Mouse (Mus musculus) spleen, embryonic (tissue): ENCODE results near the gene Leprot.

Experiments used
- CTCF ChIA-PET: fragments of 350-600 bp; sonication (Branson Sonifier 250); formaldehyde crosslinking; loops from one replicate; lab custom pipeline; 2022; lab: Charles Lee

The Leprot gene

DNA sequence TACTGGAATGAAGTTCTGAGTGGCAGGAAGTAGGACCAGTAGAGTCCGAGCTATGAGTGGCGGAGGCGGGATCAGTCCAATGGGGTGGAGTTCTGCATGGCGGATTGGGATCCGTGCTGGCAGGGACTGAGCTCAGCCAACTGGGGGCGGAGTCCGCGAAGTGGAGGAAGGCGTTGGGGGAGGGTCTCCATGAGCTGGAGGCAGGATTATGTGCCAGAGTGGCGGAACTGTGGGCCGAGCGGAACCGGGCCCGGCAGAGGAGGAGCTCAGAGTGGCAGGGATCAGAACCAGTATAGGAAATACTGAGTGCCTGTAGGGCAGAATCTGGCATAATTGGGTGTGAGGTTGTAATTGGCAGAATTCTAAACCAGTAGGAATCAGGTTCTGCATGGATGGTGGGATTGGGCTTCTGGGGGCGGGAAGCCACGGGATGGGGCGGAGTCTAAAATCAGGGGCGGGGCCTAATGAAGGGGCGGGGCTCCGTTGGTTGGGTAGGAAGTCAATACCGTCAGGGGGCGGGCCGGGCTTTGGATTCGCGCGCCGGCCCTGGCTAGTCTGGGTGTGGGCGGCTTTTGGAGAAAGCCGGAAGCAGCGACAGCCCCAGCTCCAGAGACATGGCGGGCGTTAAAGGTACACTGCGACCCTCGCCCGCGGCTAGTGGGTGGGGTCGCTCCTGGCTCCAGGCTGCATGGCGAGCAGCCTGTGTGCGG lies at the start of gene Leprot:
Gene Leprot (plus strand): TSS at position 523 of the 710 bp plus-strand sequence.
- CTCF ChIA-PET: no interaction called here

DNA sequence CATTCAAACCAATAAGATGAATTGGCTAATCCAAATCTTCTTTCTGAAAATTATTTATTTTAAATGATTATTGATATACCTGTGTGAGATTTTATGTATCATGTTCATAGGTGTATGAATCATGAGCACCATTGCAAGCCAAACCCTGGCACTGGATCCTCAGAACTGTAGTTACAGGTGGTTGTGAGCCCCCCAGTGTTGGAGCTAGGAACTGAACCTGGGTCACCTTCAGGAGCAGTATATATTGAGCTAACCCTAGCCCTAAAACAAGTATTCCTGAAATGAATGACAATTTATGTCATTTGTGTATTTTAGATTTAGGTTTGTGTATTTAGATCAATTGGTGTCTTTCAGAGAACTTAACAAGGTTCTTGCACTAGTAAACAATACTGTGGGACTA lies 45.8 kb upstream of the Leprot start:
- CTCF ChIA-PET: no interaction called here

DNA sequence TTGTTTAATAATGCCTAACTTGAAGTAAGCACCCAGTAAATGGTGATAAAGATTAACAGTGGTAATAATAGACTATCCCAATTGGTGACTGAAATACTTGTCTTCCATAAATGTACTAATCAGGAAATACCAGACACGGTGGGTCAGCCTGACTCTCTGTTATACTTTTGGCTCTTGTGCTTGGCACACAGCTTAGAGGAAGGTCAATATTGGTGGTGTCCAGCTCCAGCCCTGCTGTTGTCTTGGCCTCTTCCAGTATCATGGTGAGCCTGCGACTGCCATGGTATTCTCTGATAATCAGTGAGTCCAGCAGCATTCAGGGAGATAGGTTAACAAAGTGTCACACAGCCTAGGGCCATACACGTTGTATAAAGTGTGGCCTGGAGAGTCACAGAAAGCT lies 43.9 kb upstream of the Leprot start:
- CTCF ChIA-PET: no interaction called here

DNA sequence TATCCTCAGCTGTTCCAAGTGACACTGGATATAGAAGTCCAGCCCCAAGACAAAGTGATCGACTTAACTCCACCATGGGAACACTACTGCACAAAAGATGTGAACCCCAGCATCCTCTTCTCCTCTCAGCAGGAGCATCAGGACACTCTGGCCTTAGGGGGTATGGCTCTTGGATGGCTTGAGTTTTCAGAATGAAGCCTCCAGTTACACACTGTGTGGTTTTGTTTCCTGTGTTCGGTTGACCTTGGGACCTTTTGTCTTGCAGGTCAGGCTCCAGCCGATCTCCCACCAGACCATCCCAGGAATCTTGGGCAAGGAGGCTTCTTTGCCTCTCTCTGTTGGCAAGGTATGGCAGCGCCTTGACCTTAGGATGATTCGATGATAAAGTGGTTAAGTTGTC lies 31.0 kb upstream of the Leprot start:
- CTCF ChIA-PET: interaction anchor here (1.0 kb wide), 1 partner anchor 14 kb away, joined by 3 read pairs; no protein-coding TSS in a partner anchor

DNA sequence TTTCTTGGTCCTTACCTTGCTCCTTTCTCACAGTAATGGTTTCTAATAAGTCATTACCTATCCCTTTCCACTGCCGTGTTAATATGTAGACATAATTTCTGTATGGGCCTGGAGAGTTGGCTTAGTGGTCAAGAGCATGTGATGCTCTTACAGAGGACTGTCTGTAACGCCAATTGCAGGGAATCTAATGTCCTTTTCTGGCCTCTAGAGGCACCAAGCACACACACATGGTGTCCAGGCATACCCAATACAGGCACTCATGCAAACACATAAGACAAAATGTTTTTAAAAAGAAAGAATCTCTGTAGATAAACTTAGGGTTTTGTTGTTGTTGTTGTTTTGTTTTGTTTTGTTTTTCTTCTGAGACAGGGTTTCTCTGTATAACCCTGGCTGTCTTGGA lies 29.8 kb upstream of the Leprot start:
- CTCF ChIA-PET: no interaction called here

DNA sequence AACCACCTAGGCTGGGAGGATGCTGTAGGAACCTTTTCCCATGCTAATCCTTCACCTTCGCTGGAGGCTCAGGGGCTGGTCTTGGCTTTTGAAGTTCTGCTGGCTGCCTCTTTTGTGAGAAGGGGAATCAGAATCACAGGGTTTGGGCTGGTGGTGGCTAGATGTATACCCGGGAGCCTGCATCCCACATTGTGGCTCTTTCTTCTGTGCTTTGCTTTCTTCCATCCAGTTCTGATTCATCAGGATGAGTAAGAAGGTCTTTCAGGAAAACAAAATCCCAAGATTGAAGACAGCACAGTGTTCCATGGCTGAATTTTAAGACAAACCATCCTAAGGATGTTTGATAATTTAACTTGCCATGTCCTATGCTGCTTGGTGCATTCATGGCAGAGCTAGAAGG lies 27.3 kb upstream of the Leprot start:
- CTCF ChIA-PET: no interaction called here

DNA sequence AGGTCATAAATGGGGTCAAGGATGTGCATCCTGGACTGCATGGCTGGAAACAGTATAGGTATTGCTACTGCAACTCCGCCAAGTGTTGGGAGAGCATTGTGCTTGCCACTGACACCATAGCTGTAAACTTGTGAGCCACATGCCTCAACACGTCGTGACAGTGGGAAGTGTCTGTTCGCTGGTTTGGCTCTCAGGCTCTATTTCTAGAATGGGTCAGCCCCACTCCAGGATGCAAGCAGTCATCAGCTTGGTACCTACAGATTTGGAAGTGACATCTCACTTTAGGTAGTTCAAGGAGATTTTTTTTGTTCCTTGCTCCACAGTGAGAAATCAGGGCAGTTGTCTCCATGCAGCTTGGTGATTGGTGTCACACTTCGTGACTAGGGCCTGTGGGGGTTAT lies 26.3 kb upstream of the Leprot start:
- CTCF ChIA-PET: no interaction called here

DNA sequence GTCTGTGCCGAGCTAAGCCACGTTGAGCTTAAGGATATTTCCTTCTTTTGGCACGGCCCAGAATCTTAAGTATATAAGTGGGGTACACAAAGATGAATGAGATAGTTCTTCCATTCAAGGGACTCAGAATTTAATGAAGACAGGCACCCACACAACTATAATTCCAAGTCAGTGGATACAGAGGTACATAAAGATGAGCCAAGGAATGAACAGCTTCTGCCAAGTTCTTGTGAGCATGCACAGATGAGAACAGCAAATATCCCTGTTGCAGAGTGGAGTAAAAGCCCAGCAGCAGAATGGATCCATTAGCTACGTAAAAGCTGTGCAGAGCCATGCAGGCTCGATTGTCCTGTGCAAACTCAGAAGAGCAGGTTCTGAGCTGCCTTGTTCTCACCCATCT lies 22.2 kb upstream of the Leprot start:
- CTCF ChIA-PET: no interaction called here

DNA sequence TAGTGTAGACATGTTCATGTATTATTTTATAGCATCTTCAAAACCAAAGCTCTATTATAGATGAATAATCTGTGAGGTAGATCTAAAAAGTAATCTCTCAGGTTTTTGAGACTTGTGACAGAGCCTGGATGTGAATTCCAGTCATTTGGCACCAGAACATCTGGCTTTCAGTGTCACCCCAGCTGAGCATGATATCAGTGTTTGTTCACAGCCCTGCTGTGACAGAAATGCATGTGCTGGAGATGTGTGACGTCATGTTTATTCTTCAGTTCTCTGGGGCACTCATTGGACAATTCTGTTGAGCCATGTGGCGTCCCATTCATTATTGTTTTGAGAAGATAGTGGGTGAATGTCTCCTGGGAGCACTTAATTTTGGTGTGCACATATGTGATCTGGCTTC lies 11.9 kb upstream of the Leprot start:
- CTCF ChIA-PET: no interaction called here

DNA sequence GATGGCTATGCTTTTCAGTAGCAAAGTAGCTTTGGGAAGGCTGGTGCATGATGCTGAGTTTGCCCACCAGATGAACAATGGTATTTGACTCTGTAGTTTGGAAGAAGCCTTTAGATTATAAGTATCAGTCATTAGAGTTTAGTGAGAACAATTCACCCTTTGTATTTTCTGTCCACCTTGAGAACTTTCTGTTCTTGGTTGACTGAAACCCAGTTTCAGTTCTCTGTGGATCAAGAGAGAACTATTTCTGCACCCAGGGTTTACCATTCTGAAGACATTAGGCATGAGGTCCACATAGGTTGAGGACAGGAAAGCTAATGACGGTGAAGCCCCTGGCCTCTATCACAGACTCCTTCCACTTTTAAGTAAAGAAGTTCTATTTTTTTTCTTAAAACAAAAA lies 10.0 kb upstream of the Leprot start:
- CTCF ChIA-PET: no interaction called here

DNA sequence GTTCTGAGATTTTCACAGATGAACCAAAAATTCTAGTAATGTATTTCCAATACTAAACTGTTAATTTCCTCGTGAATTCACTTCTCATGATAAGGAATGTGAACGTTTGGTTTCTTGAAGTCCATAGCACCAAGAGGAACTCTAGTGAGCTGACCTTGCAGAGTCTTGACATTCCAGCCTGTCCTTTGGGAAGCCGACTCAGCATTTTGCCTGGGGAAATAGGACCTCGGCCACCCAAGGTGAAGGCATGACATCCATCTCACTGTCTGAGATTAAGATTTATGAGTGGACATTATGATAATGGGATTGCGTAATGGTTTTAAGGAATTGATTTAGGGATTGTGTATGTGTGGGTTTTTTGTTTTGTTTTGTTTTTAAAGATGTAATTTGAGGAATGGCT lies 6.9 kb upstream of the Leprot start:
- CTCF ChIA-PET: interaction anchor here (0.7 kb wide), 1 partner anchor 10 kb away, joined by 3 read pairs; no protein-coding TSS in a partner anchor

DNA sequence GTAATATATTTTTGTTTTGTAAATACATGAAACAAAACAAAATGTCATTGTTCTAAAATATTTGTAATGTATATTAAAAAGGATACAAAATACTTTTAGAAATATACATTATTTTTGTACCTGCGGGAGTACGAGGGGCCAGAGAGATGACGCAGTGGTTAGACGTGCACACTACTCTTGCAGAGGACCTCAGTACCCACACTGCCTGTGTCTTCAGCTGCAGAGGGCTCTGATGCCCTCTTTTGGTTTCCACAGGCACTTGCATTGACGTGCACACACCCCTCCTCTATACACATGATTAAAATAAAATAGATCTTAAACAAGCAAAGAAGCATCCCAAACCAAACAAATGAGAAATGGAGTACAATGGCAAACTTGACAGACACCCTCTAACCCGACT lies 4.8 kb upstream of the Leprot start:
- CTCF ChIA-PET: no interaction called here

DNA sequence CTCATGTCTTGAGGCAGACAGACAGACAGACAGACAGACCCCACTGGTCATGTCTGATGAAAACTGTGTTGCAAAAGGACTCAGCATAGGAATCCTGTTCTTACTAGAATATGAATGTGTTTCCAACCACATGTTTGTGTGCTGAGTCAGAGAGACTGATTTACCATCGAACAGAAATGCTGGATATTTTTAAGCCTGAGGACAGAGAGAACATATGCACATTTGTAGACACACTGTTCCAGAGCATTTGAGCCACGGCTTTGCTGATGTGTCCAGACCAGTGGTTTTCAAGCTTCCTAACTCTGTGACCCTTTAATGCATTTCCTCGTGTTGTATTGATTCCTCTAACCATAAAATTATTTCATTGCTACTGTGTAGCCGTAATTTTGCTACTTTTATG lies 4.3 kb upstream of the Leprot start:
- CTCF ChIA-PET: interaction anchor here (0.6 kb wide), 1 partner anchor 287 kb away, joined by 8 read pairs; no protein-coding TSS in a partner anchor

DNA sequence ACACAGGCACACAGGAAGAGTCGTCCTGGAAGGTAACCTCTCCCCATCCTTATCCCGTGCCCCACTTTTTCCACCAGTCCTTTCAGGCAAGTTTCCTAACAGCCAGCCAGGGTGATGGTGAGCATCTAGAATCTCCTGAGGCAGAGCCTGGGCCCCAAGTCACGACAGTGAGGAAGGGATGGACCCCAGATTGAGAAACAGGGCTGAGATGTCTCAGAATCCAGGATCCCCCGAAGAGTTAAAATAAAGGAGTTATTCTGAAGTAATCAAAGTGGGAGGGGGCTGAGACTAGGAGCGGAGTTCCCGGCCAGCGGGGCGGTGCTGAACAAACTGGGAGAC lies 692 bp upstream of the Leprot start:
- CTCF ChIA-PET: no interaction called here

DNA sequence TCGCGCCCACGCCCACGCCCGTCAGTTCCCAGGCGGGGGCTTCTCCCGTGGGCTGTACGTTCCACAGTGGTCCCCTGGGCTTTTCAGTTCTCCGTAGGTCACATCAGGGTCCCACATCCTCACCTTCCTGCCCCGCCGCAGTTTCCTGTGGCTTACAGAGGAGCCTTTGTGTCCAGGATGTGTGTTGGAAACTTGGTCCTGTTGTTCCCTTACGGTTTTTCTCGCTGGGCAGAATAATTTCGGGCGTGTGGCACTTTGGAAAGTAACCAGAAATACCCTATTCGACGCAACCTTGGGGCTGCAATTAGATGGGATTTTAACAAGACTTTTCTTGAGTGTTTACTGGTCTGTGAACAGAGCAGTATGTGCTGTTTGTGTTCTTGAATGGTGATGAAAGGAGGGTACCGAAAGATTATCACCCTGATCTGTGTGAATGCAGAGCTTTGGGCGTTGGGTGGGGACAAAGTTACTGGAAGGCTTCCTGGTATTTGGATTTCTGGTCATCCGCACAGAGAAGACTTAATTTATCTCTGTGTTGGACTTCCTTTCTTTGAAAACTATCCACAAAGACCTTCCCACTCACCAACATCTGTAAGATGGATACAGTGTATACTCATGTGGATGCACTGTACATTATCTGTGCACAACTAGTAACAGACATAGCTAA lies 591 bp downstream of the Leprot start:
- CTCF ChIA-PET: interaction anchor here (0.5 kb wide), 1 partner anchor 277 kb away, joined by 3 read pairs; no protein-coding TSS in a partner anchor

DNA sequence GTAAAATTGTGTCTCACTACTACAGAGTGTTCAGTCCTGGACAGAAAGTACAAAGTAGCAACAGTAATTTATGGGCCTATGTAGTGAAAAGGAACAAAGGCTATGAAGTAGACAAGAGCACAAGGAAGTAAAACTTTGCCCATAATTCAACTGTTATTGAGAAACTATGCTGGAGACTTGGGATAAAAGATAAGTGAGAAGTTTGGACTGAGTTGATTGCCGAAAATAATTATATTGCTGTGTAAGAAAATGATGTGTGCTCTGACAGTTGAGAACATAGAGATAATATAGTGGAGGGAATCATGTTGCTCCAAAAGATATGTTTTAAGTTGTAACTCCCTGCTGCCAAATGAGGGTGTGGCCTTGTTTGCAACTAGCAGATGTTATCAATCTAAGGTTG lies 1.2 kb downstream of the Leprot start:
- CTCF ChIA-PET: interaction anchor here (0.5 kb wide), 2 partner anchors 159 to 277 kb away, joined by 3 to 18 read pairs; no protein-coding TSS in a partner anchor

DNA sequence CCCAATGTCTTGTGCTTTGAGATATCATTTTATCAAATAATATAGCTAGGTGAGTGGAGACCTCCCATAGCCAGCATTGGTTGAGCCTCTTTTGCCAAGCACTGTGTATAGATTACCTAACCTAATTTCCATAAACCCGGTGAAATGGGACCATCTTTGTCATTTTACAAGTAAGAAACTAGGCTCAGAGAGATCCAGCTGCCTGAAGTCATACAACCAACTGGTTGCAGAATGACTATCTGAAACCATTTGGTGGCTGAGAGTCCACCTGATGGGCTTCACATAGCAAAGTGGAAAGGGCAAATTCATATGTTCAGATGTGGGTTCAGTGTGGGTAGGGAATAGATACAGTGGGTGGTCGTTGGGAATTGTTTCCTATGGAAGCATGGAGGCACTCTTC lies 3.4 kb downstream of the Leprot start:
- CTCF ChIA-PET: interaction anchor here (0.6 kb wide), 1 partner anchor 11 kb away, joined by 3 read pairs; no protein-coding TSS in a partner anchor

DNA sequence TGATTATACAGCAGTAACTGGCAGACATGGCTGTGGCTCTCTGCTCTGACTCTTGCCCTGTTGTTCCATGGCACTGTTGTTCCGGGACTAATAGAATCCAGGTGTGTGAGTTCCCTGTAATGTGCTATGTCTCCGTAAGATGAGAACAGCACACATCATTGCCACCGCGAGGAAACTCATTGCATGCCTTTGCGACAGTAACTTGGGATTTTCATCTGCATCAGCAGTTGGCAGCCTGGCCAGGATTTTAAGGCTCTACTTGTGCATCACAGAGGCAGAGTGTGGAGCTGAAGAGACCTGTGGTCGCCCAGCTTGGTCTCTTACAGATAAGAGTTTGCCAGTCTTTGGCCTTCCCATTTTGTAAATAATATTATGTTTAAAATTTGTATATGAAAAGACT lies 6.7 kb downstream of the Leprot start:
- CTCF ChIA-PET: no interaction called here

DNA sequence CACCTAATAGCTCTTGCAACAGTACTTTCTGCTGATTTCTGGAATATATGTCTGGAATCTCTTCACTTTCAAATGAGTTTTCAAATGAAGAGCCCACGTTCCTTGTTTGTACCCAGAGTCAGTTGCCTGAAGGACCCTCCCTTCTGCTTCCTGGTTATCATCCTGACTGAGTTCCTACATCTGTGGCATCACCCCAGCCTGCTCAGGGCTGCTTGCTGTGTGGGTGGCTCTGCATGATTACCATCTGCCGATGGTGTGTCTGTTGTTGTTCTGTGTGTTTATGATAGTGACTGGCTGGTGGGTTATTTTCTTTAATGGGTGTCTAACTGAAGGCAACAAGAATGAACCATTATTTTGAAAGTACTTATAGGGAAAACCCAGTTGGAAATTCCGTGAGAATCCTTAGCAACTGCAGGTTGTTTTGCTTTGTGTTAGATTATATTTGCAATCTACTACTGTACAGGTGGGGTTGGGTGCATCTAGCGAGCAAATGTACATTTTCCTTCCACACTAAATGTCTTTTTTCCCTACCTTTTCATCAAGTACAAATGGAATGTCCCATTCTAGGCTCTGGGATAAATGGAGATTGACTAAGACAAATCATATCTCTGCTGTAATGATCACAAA lies 7.4 kb downstream of the Leprot start:
- CTCF ChIA-PET: interaction anchor here (0.6 kb wide), 1 partner anchor 44 kb away, joined by 3 read pairs; no protein-coding TSS in a partner anchor

DNA sequence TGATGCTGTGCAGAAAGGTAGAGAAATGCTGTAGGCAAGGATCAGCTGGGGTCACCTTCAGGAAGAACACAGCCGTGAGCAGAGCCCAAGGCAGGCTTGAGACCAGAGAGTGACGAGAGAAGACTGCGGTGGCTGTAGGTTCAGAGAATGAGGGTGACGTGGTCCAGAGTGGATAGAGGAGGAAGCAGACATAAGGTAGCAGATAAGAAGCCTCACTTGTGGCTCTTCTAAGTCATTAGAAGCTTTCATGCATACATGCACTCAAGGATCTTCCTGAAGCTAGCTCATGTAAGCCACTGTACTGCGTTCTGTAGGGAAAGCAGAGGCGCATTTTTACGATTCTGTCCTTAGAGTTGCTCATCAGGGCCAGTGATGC lies 7.9 kb downstream of the Leprot start:
- CTCF ChIA-PET: interaction anchor here (0.5 kb wide), 1 partner anchor 972 kb away, joined by 3 read pairs; no protein-coding TSS in a partner anchor

DNA sequence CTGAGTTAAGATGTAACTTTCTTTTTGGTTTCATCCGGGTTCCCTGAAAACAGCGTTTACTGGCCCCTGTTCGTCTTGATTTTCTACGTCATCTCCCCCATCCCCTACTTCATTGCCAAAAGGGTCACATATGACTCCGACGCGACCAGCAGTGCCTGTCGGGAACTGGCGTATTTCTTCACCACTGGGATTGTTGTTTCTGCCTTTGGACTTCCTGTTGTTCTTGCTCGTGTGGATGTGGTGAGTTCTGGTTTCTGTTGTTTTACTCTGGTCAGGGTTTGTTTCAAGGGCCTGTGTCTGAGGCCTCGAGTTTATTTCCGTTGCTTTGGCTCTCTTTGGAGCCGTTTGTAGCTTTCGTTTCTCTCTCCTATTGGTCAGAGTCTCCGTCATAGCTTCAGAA lies 8.5 kb downstream of the Leprot start:
- CTCF ChIA-PET: interaction anchor here (0.5 kb wide), 1 partner anchor 972 kb away, joined by 3 read pairs; no protein-coding TSS in a partner anchor

DNA sequence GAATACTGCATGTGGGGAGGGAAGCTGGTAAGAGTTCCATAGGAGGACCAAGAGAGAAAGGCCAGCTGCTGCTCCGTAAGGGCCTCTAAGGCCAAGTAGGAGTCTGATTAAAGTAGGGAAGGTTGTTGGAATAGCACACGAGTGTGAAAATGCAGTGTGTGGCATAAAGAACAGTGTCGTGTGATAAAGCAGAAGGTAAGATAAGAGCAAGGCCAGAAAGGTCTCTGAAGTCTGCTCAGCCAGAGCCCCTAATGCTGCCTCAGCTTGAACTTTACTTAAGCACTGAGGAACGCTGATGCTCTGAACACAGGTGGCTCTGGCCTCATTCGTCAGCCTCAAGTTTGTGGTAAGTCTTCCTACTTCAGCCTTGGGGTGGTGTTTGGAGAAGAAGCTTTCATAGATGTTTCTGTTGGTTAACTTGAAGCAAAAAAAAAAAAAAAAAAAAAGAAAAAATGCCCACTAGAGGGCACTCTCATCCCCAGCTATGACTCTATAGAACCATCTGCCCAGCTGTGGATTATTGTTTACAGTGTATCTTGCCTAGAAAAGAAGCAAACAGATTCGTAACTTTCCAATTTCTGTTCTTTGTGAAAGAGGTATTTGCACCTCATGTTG lies 9.5 kb downstream of the Leprot start:
- CTCF ChIA-PET: interaction anchor here (0.7 kb wide), 2 partner anchors 12 to 479 kb away, joined by 5 to 6 read pairs; no protein-coding TSS in a partner anchor
